ENCODE assay signal across 9 mouse cellular contexts in genomic region chr6:128736100-128736499, GRCm38 (mm10). TPM values are rescaled to one million over a fixed set of nuclear protein-coding genes. Genes with fewer than 3 reads are reported as not detected.
DNase-seq lines count a peak whose midpoint lies in the region; TF ChIP-seq lines count a peak whose summit lies in the region.
"Had no signal": no experiment of that assay in that cellular context is flagged by ENCODE, and none has a peak within 500 bp of the region (broad histone marks: within the 10 kb centered on the region; RNA-seq: fewer than 3 reads in every experiment).

No protein-coding gene starts in this region.

- no peak overlapping the region for H3K4me3 ChIP-seq in gastrocnemius, adult 2 months
- H3K4me3 ChIP-seq in testis, adult 2 months (ENCODE audit: control insufficient read depth, low read depth, low read length): no peak overlapping the region
- H3K4me3 ChIP-seq in midbrain, embryonic 10.5 days: no peak overlapping the region
- H3K4me3 ChIP-seq: lung, embryonic 15.5 days had no signal

- TF ChIP-seq POLR2A in testis, adult 2 months (IDR thresholded peaks at IDR 0.05; ENCODE audit: control insufficient read depth, low read depth, low read length): no peak

- H3K36me3 ChIP-seq in testis, adult 2 months (ENCODE audit: control insufficient read depth, insufficient read depth, low read length): no peaks in the 10 kb centered on the region
- no peaks in the 10 kb centered on the region for H3K36me3 ChIP-seq in midbrain, embryonic 10.5 days
- H3K36me3 ChIP-seq: lung, embryonic 15.5 days had no signal

- intact Hi-C loops in gastrocnemius, adult 2 months (cut with DNase I): no loop called here

- TF ChIP-seq CTCF in gastrocnemius, adult 2 months (IDR thresholded peaks at IDR 0.05): peak; percentile 57
- peak; percentile 28; the same call in 1 of the 2 replicates for TF ChIP-seq CTCF in testis, adult 2 months (IDR thresholded peaks at IDR 0.05; ENCODE audit: control insufficient read depth, insufficient read depth, insufficient replicate concordance, low read depth, low read length)

- H3K9me3 ChIP-seq in midbrain, embryonic 10.5 days (replicated peaks): no peaks in the 10 kb centered on the region
- H3K9me3 ChIP-seq: lung, embryonic 15.5 days had no signal

- H3K27ac ChIP-seq in gastrocnemius, adult 2 months: no peak overlapping the region
- H3K27ac ChIP-seq in testis, adult 2 months (ENCODE audit: control insufficient read depth, insufficient read depth, low read depth, low read length): no peak overlapping the region
- no peak overlapping the region for H3K27ac ChIP-seq in midbrain, embryonic 10.5 days (replicated peaks)
- H3K27ac ChIP-seq: lung, embryonic 15.5 days had no signal

- peak; percentile 28 for DNase-seq in gastrocnemius, adult 2 months
- DNase-seq in gastrocnemius, postnatal 4 days (ENCODE audit: low spot score in 2 of 2): no peak
- no peak for DNase-seq in testis, postnatal 14 days (ENCODE audit: low spot score)
- peak; percentile 26 to 39 for DNase-seq in lung, adult 18-20 months
- peak; percentile 79 for DNase-seq in thymus, postnatal 4 days
- no peak for DNase-seq in urinary bladder, postnatal 36 days (ENCODE audit: low spot score in 2 of 2)
- DNase-seq in midbrain, embryonic 10.5 days (ENCODE audit: low spot score): no peak

- H3K4me1 ChIP-seq in testis, adult 2 months (ENCODE audit: control insufficient read depth, insufficient read depth, low read length): no peaks in the 10 kb centered on the region
- no peaks in the 10 kb centered on the region for H3K4me1 ChIP-seq in midbrain, embryonic 10.5 days
- H3K4me1 ChIP-seq: lung, embryonic 15.5 days had no signal

- no peaks in the 10 kb centered on the region for H3K27me3 ChIP-seq in testis, adult 2 months (ENCODE audit: control insufficient read depth, insufficient read depth, low read length)
- no peaks in the 10 kb centered on the region for H3K27me3 ChIP-seq in midbrain, embryonic 10.5 days (ENCODE audit: low read depth, poor library complexity, severe bottlenecking)
- H3K27me3 ChIP-seq: lung, embryonic 15.5 days had no signal

RNA-seq across cellular contexts. Expression of gene Klrb1, which starts 13.2 kb away (rescaled TPM):
- not detected for total RNA-seq in gastrocnemius, adult 2 months (2021)
- total RNA-seq in gastrocnemius, postnatal 4 days (2021): not detected
- polyA plus RNA-seq in testis, adult 2 months (2012; rRNA removed): 19.1 and 37.2 TPM in 2 replicates
- not detected in 2 replicates for polyA plus RNA-seq in midbrain, embryonic 10.5 days (2016; fragmentation: Nextera tagmentation; extraction: Ambion mirVana)
- polyA plus RNA-seq: lung, embryonic 15.5 days had no signal

RNA-seq across cellular contexts. Expression of gene Klrb1c, which starts 52.9 kb away (rescaled TPM):
- total RNA-seq in gastrocnemius, adult 2 months (2021): not detected
- total RNA-seq in gastrocnemius, postnatal 4 days (2021): under 1 TPM; 0.15 to 0.16 TPM
- 0.25 TPM in 1 of 2 replicates, not detected in the other for polyA plus RNA-seq in testis, adult 2 months (2012; rRNA removed)
- polyA plus RNA-seq in midbrain, embryonic 10.5 days (2016; fragmentation: Nextera tagmentation; extraction: Ambion mirVana): not detected in 2 replicates

Comparison
In these comparisons a context has a peak if more than half of its experiments do, and no peak if none do; other contexts are left out.
1. DNase-seq: peak in gastrocnemius, adult 2 months (single experiment), lung, adult 18-20 months (2 of 2) and thymus, postnatal 4 days (single experiment); none in gastrocnemius, postnatal 4 days (0 of 2), testis, postnatal 14 days (single experiment), urinary bladder, postnatal 36 days (0 of 2) and midbrain, embryonic 10.5 days (single experiment).